Mouse (Mus musculus) neural tube, embryonic 10.5 days (tissue): ENCODE measurements around the gene 2610001J05Rik.

ENCODE experiments used
- DNase-seq: peaks from one replicate; pipeline ENCODE4 v3.0.0-alpha.2; 2017; ENCODE audit warnings: low spot score; ENCODE audit errors: extremely low spot score

2610001J05Rik gene

DNA sequence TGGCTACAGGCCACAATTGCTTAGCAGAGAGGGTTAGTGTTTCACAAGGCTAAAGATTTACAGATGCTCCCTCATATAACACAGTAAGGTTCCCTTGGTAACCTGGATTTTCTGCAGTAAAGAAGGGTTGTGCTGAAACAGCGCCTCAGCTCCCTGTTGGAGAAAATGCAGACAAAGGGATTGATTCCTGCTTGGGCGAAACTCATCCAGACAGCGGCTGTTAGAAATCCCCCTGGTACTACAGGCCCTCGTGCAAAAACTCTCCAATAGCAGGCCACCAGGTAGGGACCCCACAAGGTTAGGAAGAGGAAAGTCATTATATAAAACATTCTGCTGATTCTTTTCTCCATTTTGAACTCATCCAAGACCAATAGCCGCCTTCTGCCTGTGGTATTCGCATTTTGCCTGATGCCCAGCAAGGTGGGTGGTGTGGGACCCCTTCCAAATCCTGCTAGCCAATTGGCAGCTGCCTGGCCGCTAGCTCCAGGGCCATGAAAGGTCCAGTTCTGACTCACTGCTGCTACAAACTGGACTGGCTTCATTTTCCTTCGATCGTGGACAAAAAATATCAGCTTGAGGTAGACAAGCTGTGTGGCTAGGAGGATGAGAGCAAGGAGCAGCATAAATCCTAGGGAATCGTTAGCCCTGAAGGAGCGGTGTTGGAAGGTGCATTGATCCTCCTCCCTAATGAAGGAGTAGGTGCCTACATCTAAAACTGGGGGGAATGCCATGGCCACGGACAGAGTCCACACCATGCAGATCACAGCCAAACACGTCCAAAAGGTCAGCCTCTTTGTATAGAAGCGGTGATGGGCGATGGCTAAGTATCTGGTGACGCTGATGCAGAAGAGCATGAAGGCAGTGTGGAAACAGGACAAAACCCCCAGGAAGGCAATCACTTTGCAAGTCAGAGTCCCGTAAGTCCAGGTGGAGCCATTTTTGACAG is 35.3 kb downstream of the 2610001J05Rik start:
- no peak for DNase-seq

- DNase-seq: no peak
Measured at GRCm38 (mm10) chr6:13832770-13833169, 38.5 kb downstream of the 2610001J05Rik start.

- DNase-seq: no peak
Measured at GRCm38 (mm10) chr6:13828877-13829276, 42.4 kb downstream of the 2610001J05Rik start.
